12 mouse cellular contexts compared by ENCODE assay signal in genomic region chr6:84392752-84393511, GRCm38 (mm10).
DNase-seq lines count a peak whose midpoint lies in the region; ATAC-seq lines count a peak whose summit lies in the region.
"Had no signal": no experiment of that assay in that cellular context is flagged by ENCODE, and none has a peak within 500 bp of the region (broad histone marks: within the 10 kb centered on the region; RNA-seq: fewer than 3 reads in every experiment).

No protein-coding gene starts in this region.

- peak overlapping the region; percentile 47 for H3K27ac ChIP-seq in liver, embryonic 12.5 days
- no peak overlapping the region for H3K27ac ChIP-seq in midbrain, embryonic 10.5 days (replicated peaks)
- H3K27ac ChIP-seq: embryonic facial prominence, embryonic 15.5 days; hindbrain, embryonic 12.5 days had no signal

- peaks cover 30% of the 10 kb centered on the region for H3K4me1 ChIP-seq in liver, embryonic 12.5 days
- peaks cover 8% of the 10 kb centered on the region for H3K4me1 ChIP-seq in midbrain, embryonic 10.5 days
- H3K4me1 ChIP-seq: embryonic facial prominence, embryonic 15.5 days had no signal

- 0 out of 2 replicates have a peak overlapping the region, but pooled peaks have one; percentile 2 for H3K4me3 ChIP-seq in liver, embryonic 12.5 days
- no peak overlapping the region for H3K4me3 ChIP-seq in midbrain, embryonic 10.5 days
- H3K4me3 ChIP-seq: embryonic facial prominence, embryonic 15.5 days; hindbrain, embryonic 12.5 days had no signal

- H3K4me2 ChIP-seq in liver, embryonic 12.5 days = peak overlapping the region; percentile 40
- H3K4me2 ChIP-seq: embryonic facial prominence, embryonic 15.5 days; hindbrain, embryonic 12.5 days had no signal

- DNase-seq in ovary, adult 18-20 months (ENCODE audit: low spot score) = peak; percentile 71
- DNase-seq in ovary, postnatal 14 days (ENCODE audit: low spot score) = no peak
- DNase-seq in adrenal gland, postnatal 14 days = peak; percentile 77
- peak; percentile 59 for DNase-seq in testis, postnatal 14 days (ENCODE audit: low spot score)
- DNase-seq in frontal cortex, postnatal 25 days (ENCODE audit: low spot score in 2 of 2) = no peak
- DNase-seq in midbrain, embryonic 10.5 days (ENCODE audit: low spot score) = no peak
- DNase-seq: cerebellum, adult 9-10 months; kidney, adult 9 months; right cerebral cortex, postnatal 4 days had no signal

- 56% methylated on average over 14 of the region's 14 CpGs for WGBS in liver, embryonic 12.5 days (ENCODE audit: insufficient replicate concordance)
- 92% methylated on average over 14 of the region's 14 CpGs for WGBS in midbrain, embryonic 10.5 days

- ATAC-seq in liver, embryonic 12.5 days = peak; percentile 84

- H3K9me3 ChIP-seq in liver, embryonic 12.5 days (replicated peaks) = no peaks in the 10 kb centered on the region
- H3K9me3 ChIP-seq in midbrain, embryonic 10.5 days (replicated peaks) = no peaks in the 10 kb centered on the region
- H3K9me3 ChIP-seq: embryonic facial prominence, embryonic 15.5 days; hindbrain, embryonic 12.5 days had no signal

- H3K9ac ChIP-seq in liver, embryonic 12.5 days = no peak overlapping the region
- H3K9ac ChIP-seq: embryonic facial prominence, embryonic 15.5 days; hindbrain, embryonic 12.5 days had no signal

- H3K36me3 ChIP-seq in liver, embryonic 12.5 days = no peaks in the 10 kb centered on the region
- no peaks in the 10 kb centered on the region for H3K36me3 ChIP-seq in midbrain, embryonic 10.5 days
- H3K36me3 ChIP-seq: embryonic facial prominence, embryonic 15.5 days; hindbrain, embryonic 12.5 days had no signal

- H3K27me3 ChIP-seq in liver, embryonic 12.5 days (replicated peaks) = peaks cover 2% of the 10 kb centered on the region; the same call in 1 of the 2 replicates
- H3K27me3 ChIP-seq in midbrain, embryonic 10.5 days (ENCODE audit: low read depth, poor library complexity, severe bottlenecking) = no peaks in the 10 kb centered on the region
- H3K27me3 ChIP-seq: embryonic facial prominence, embryonic 15.5 days; hindbrain, embryonic 12.5 days had no signal

Comparison
In these comparisons a context has a peak if more than half of its experiments do, and no peak if none do; other contexts are left out.
1. DNase-seq: peak in ovary, adult 18-20 months (single experiment), adrenal gland, postnatal 14 days (single experiment) and testis, postnatal 14 days (single experiment); none in ovary, postnatal 14 days (single experiment), frontal cortex, postnatal 25 days (0 of 2) and midbrain, embryonic 10.5 days (single experiment).